Mouse (Mus musculus): ENCODE measurements around the gene Hoxc10. TPM values are rescaled to one million over a fixed set of nuclear protein-coding genes. Genes with fewer than 3 reads are reported as not detected.

The Hoxc10 gene
- polyA plus RNA-seq (2016; fragmentation: Nextera tagmentation; extraction: Ambion mirVana) = not detected in 2 replicates

GRCm38 (mm10) chr15:102966776-102967311 is at the start of gene Hoxc10:
Gene Hoxc10 (plus strand): TSS chr15:102966796.
- no peaks in the 10 kb centered on the region for H3K9me3 ChIP-seq (replicated peaks)
- peaks cover 7% of the 10 kb centered on the region; the same call in 1 of the 2 replicates for H3K4me1 ChIP-seq
- no peaks in the 10 kb centered on the region for H3K36me3 ChIP-seq
- peak within 1 kb of the TSS; percentile 22 for H3K4me3 ChIP-seq
- no peak for DNase-seq (ENCODE audit: low spot score)
- 3% methylated on average over 27 of the region's 27 CpGs for WGBS
- H3K27me3 ChIP-seq (ENCODE audit: low read depth, poor library complexity, severe bottlenecking) = peaks cover 100% of the 10 kb centered on the region
- H3K27ac ChIP-seq (replicated peaks) = no peak within 1 kb of the TSS

GRCm38 (mm10) chr15:102917972-102918572 is 48.5 kb upstream of the Hoxc10 start:
- Histone ChIP-seq H3K36me3 (no peaks in the 10 kb centered on the region), H3K27ac (replicated peaks) (no peak overlapping the region), H3K4me3 (no peak overlapping the region), H3K27me3 (ENCODE audit: low read depth, poor library complexity, severe bottlenecking) (peaks cover 100% of the 10 kb centered on the region), H3K4me1 (peaks cover 15% of the 10 kb centered on the region), H3K9me3 (replicated peaks) (no peaks in the 10 kb centered on the region)
- whole genome bisulfite sequencing = under 1% methylated on average over 20 of the region's 20 CpGs
- DNase-seq (ENCODE audit: low spot score) = peak; percentile 36

- Histone ChIP-seq H3K9me3 (replicated peaks) (no peaks in the 10 kb centered on the region), H3K36me3 (no peaks in the 10 kb centered on the region), H3K4me1 (peaks cover 15% of the 10 kb centered on the region), H3K4me3 (no peak overlapping the region), H3K27me3 (ENCODE audit: low read depth, poor library complexity, severe bottlenecking) (peaks cover 100% of the 10 kb centered on the region), H3K27ac (replicated peaks) (no peak overlapping the region)
- WGBS = 2% methylated on average over 7 of the region's 7 CpGs
- no peak for DNase-seq (ENCODE audit: low spot score)
Observed at GRCm38 (mm10) chr15:102918611-102919265, 47.9 kb upstream of the Hoxc10 start.

- WGBS = 7% methylated on average over 12 of the region's 12 CpGs
- Histone ChIP-seq H3K27me3 (ENCODE audit: low read depth, poor library complexity, severe bottlenecking) (peaks cover 100% of the 10 kb centered on the region), H3K27ac (replicated peaks) (no peak overlapping the region), H3K9me3 (replicated peaks) (no peaks in the 10 kb centered on the region), H3K4me3 (no peak overlapping the region), H3K4me1 (peaks cover 15% of the 10 kb centered on the region), H3K36me3 (no peaks in the 10 kb centered on the region)
- DNase-seq (ENCODE audit: low spot score) = peak; percentile 36
Observed at GRCm38 (mm10) chr15:102919336-102920180, 47.0 kb upstream of the Hoxc10 start.

GRCm38 (mm10) chr15:102920619-102921018 is 46.0 kb upstream of the Hoxc10 start:
- Histone ChIP-seq H3K4me3 (peak overlapping the region; percentile 40), H3K27ac (replicated peaks) (no peak overlapping the region), H3K27me3 (ENCODE audit: low read depth, poor library complexity, severe bottlenecking) (peaks cover 100% of the 10 kb centered on the region), H3K9me3 (replicated peaks) (no peaks in the 10 kb centered on the region), H3K4me1 (peaks cover 15% of the 10 kb centered on the region), H3K36me3 (no peaks in the 10 kb centered on the region)
- WGBS = 0% methylated on average over 19 of the region's 20 CpGs
- peak; percentile 84 for DNase-seq (ENCODE audit: low spot score)

- 1% methylated on average over 73 of the region's 88 CpGs for WGBS
- H3K9me3 ChIP-seq (replicated peaks) = no peaks in the 10 kb centered on the region
- peaks cover 15% of the 10 kb centered on the region for H3K4me1 ChIP-seq
- peaks cover 100% of the 10 kb centered on the region for H3K27me3 ChIP-seq (ENCODE audit: low read depth, poor library complexity, severe bottlenecking)
- no peak within 1 kb of the TSS for H3K27ac ChIP-seq (replicated peaks)
- H3K36me3 ChIP-seq = no peaks in the 10 kb centered on the region
- H3K4me3 ChIP-seq = peak within 1 kb of the TSS; percentile 40
- peak; percentile 58 for DNase-seq (ENCODE audit: low spot score)
Observed at GRCm38 (mm10) chr15:102921053-102922011, 45.3 kb upstream of the Hoxc10 start, which contains the start of gene Hoxc13. Gene Hoxc13 (plus strand): TSS chr15:102921103.

GRCm38 (mm10) chr15:102922012-102922362 is 44.6 kb upstream of the Hoxc10 start:
- DNase-seq (ENCODE audit: low spot score) = no peak
- H3K27me3 ChIP-seq (ENCODE audit: low read depth, poor library complexity, severe bottlenecking) = peaks cover 100% of the 10 kb centered on the region
- H3K36me3 ChIP-seq = no peaks in the 10 kb centered on the region
- WGBS = under 1% methylated on average over 24 of the region's 24 CpGs
- H3K27ac ChIP-seq (replicated peaks) = no peak overlapping the region
- no peaks in the 10 kb centered on the region for H3K9me3 ChIP-seq (replicated peaks)
- peaks cover 15% of the 10 kb centered on the region for H3K4me1 ChIP-seq
- H3K4me3 ChIP-seq = no peak overlapping the region

- H3K4me3 ChIP-seq = no peak overlapping the region
- peaks cover 100% of the 10 kb centered on the region for H3K27me3 ChIP-seq (ENCODE audit: low read depth, poor library complexity, severe bottlenecking)
- H3K4me1 ChIP-seq = peaks cover 15% of the 10 kb centered on the region
- H3K27ac ChIP-seq (replicated peaks) = no peak overlapping the region
- no peaks in the 10 kb centered on the region for H3K9me3 ChIP-seq (replicated peaks)
- H3K36me3 ChIP-seq = no peaks in the 10 kb centered on the region
- peak; percentile 37 for DNase-seq (ENCODE audit: low spot score)
- WGBS = 12% methylated on average over 6 of the region's 6 CpGs
Observed at GRCm38 (mm10) chr15:102922636-102923500, 43.7 kb upstream of the Hoxc10 start.

- Histone ChIP-seq H3K27ac (replicated peaks) (no peak overlapping the region), H3K4me3 (no peak overlapping the region), H3K27me3 (ENCODE audit: low read depth, poor library complexity, severe bottlenecking) (peaks cover 100% of the 10 kb centered on the region), H3K36me3 (no peaks in the 10 kb centered on the region), H3K4me1 (no peaks in the 10 kb centered on the region), H3K9me3 (replicated peaks) (no peaks in the 10 kb centered on the region)
- under 1% methylated on average over 40 of the region's 40 CpGs for WGBS
- DNase-seq (ENCODE audit: low spot score) = peak; percentile 47
Observed at GRCm38 (mm10) chr15:102927032-102927645, 39.5 kb upstream of the Hoxc10 start.

- peaks cover 100% of the 10 kb centered on the region for H3K27me3 ChIP-seq (ENCODE audit: low read depth, poor library complexity, severe bottlenecking)
- 1% methylated on average over 23 of the region's 23 CpGs for WGBS
- no peaks in the 10 kb centered on the region for H3K36me3 ChIP-seq
- no peaks in the 10 kb centered on the region for H3K4me1 ChIP-seq
- H3K9me3 ChIP-seq (replicated peaks) = no peaks in the 10 kb centered on the region
- H3K4me3 ChIP-seq = no peak overlapping the region
- no peak overlapping the region for H3K27ac ChIP-seq (replicated peaks)
- DNase-seq (ENCODE audit: low spot score) = no peak
Observed at GRCm38 (mm10) chr15:102931706-102932358, 34.8 kb upstream of the Hoxc10 start.
